Mouse (Mus musculus) v-Abl transformed pro-B cells (cell line): ENCODE results near the gene Ucma.

Experiments used
- in situ Hi-C, 2 experiments: fragments of 400-800 bp; cut with MboI; formaldehyde crosslinking; loops; one replicate each; pipeline ENCODE4 v1.15.1; 2025; ENCODE audit not compliant: unreplicated experiment in 2 of 2

The Ucma gene

GRCm38 (mm10) chr2:4996421-4996824, 20.5 kb downstream of the Ucma start:
- in situ Hi-C loops = no loop called here

GRCm38 (mm10) chr2:4998905-4999304, 23.0 kb downstream of the Ucma start:
- in situ Hi-C loops = no loop called here

- in situ Hi-C loops = no loop called here
These were observed 25.3 kb downstream of the Ucma start for GRCm38 (mm10) chr2:5001266-5001665.

- in situ Hi-C loops = no loop called here
These were observed 31.2 kb downstream of the Ucma start for GRCm38 (mm10) chr2:5007107-5007506.

GRCm38 (mm10) chr2:5011898-5012490, 36.1 kb downstream of the Ucma start:
- in situ Hi-C loops = loop anchor here in 1 of 2 experiments (5.0 to 10.0 kb wide), 2 partner anchors 95 to 393 kb away; partner anchors contain the start of gene Phyh

- in situ Hi-C loops = loop anchor here in 1 of 2 experiments (5.0 to 10.0 kb wide), 2 partner anchors 95 to 392 kb away; partner anchors contain the start of gene Phyh
These were observed 36.8 kb downstream of the Ucma start, which contains the start of gene Mcm10 for GRCm38 (mm10) chr2:5012491-5013324. TSS of gene Mcm10 (minus strand) at chr2:5012791.

- in situ Hi-C loops = loop anchor here in 1 of 2 experiments (5.0 to 10.0 kb wide), 2 partner anchors 97 to 390 kb away; partner anchors contain the start of gene Phyh
These were observed 38.7 kb downstream of the Ucma start for GRCm38 (mm10) chr2:5014616-5015015.

GRCm38 (mm10) chr2:5015527-5015926, 39.6 kb downstream of the Ucma start:
- in situ Hi-C loops = loop anchor here in 1 of 2 experiments (10.0 kb wide), 1 partner anchor 389 kb away; no protein-coding TSS in a partner anchor

- in situ Hi-C loops = loop anchor here in 1 of 2 experiments (10.0 kb wide), 1 partner anchor 388 kb away; no protein-coding TSS in a partner anchor
These were observed 41.0 kb downstream of the Ucma start for GRCm38 (mm10) chr2:5016922-5017321.

- in situ Hi-C loops = loop anchor here in 1 of 2 experiments (10.0 kb wide), 1 partner anchor 385 kb away; no protein-coding TSS in a partner anchor
These were observed 43.8 kb downstream of the Ucma start for GRCm38 (mm10) chr2:5019708-5020107.

GRCm38 (mm10) chr2:5023275-5023674, 47.4 kb downstream of the Ucma start:
- in situ Hi-C loops = no loop called here

GRCm38 (mm10) chr2:5023699-5024399, 47.9 kb downstream of the Ucma start:
- in situ Hi-C loops = no loop called here

GRCm38 (mm10) chr2:5025162-5025733, 49.3 kb downstream of the Ucma start:
- in situ Hi-C loops = no loop called here

- in situ Hi-C loops = no loop called here
These were observed 51.1 kb downstream of the Ucma start for GRCm38 (mm10) chr2:5027057-5027456.

GRCm38 (mm10) chr2:5028047-5028446, 52.1 kb downstream of the Ucma start:
- in situ Hi-C loops = no loop called here

- in situ Hi-C loops = no loop called here
These were observed 53.9 kb downstream of the Ucma start for GRCm38 (mm10) chr2:5029808-5030207.

GRCm38 (mm10) chr2:5031215-5031614, 55.3 kb downstream of the Ucma start:
- in situ Hi-C loops = no loop called here

GRCm38 (mm10) chr2:5032665-5033064, 56.7 kb downstream of the Ucma start:
- in situ Hi-C loops = no loop called here

- in situ Hi-C loops = no loop called here
These were observed 57.9 kb downstream of the Ucma start for GRCm38 (mm10) chr2:5033546-5034420.
